Mouse (Mus musculus) intestine, embryonic 14.5 days (tissue): Measurements from ENCODE around the gene Ankrd39. TPM values are rescaled to one million over a fixed set of nuclear protein-coding genes. Genes with fewer than 3 reads are reported as not detected.

ENCODE experiments used
- ATAC-seq: fragments of 200-750 bp; cut with Nextera tagmentation; replicated peaks from 2 replicates; pipeline ENCODE4 v1.8.0; 2017; ENCODE audit warnings: low read depth, moderate number of reproducible peaks, moderate TSS enrichment, moderate library complexity; ENCODE audit not compliant: low FRiP score, low TSS enrichment
- DNase-seq: peaks from one replicate; pipeline ENCODE4 v3.0.0-alpha.2; 2018; ENCODE audit warnings: low spot score
- H3K27ac ChIP-seq: fragments of 300-500 bp; sonication (generic); 2 replicates; pipeline ENCODE4 v1.5.1; 2014; ENCODE audit warnings: low read depth, mild to moderate bottlenecking, control low read depth
- H3K27me3 ChIP-seq: fragments of 300-500 bp; sonication (generic); replicated peaks from 2 replicates; pipeline ENCODE4 v1.6.1; 2014; ENCODE audit warnings: low read length, control low read depth; ENCODE audit not compliant: control insufficient read depth, insufficient read depth
- H3K36me3 ChIP-seq: fragments of 300-500 bp; sonication (generic); 2 replicates; pipeline ENCODE4 v1.6.1; 2014; ENCODE audit warnings: low read length, control low read depth; ENCODE audit not compliant: control insufficient read depth, insufficient read depth
- H3K4me1 ChIP-seq: fragments of 300-500 bp; sonication (generic); replicated peaks from 2 replicates; pipeline ENCODE4 v1.6.1; 2014; ENCODE audit warnings: low read length, control low read depth, mixed read lengths; ENCODE audit not compliant: control insufficient read depth, insufficient read depth
- H3K4me2 ChIP-seq: fragments of 300-500 bp; sonication (generic); 2 replicates; pipeline ENCODE4 v1.6.1; 2014; ENCODE audit warnings: low read length
- H3K4me3 ChIP-seq: fragments of 300-500 bp; sonication (generic); 2 replicates; pipeline ENCODE4 v1.5.1; 2014; ENCODE audit warnings: low read depth, low read length, control low read depth, mixed read lengths
- H3K9ac ChIP-seq: fragments of 300-500 bp; sonication (generic); 2 replicates; pipeline ENCODE4 v1.6.1; 2014; ENCODE audit warnings: mild to moderate bottlenecking, low read length
- H3K9me3 ChIP-seq: fragments of 300-500 bp; sonication (generic); 2 replicates; pipeline ENCODE4 v1.6.1; 2016; ENCODE audit warnings: low read length, control low read depth; ENCODE audit not compliant: control insufficient read depth
- WGBS: fragments of 180-500 bp; shearing (Covaris S2); extraction: QIAGEN DNeasy Blood & Tissue Kit; methylation state at CpG from one replicate; pipeline ENCODE4 v1.1.7; 2014; 5-methylcytosine and 5-hydroxymethylcytosine counted together
- polyA plus RNA-seq: library from polyadenylated mRNA; unstranded; fragments of >200 nt; fragmentation: Nextera tagmentation; extraction: Ambion mirVana; gene quantifications from 2 replicates; pipeline ENCODE4 v1.2.1, GENCODE M21; 2014

The Ankrd39 gene
- polyA plus RNA-seq, 1 experiment from 2014 or later = 25.7 TPM

- no peaks in the 10 kb centered on the region for H3K9me3 ChIP-seq
- whole genome bisulfite sequencing = under 1% methylated on average over 73 of the region's 126 CpGs
- H3K4me3 ChIP-seq = peak overlapping the region; percentile 96
- peak; percentile 63 for ATAC-seq
- no peaks in the 10 kb centered on the region for H3K27me3 ChIP-seq
- H3K36me3 ChIP-seq = peaks cover 7% of the 10 kb centered on the region
- DNase-seq = peak; percentile 77
- H3K27ac ChIP-seq = peak overlapping the region; percentile 96
- H3K4me1 ChIP-seq = peaks cover 14% of the 10 kb centered on the region
- H3K9ac ChIP-seq = peak overlapping the region; percentile 74
- H3K4me2 ChIP-seq = peak overlapping the region; percentile 91
These were observed 34.9 kb downstream of the Ankrd39 start for GRCm38 (mm10) chr1:36512089-36512965.

DNA sequence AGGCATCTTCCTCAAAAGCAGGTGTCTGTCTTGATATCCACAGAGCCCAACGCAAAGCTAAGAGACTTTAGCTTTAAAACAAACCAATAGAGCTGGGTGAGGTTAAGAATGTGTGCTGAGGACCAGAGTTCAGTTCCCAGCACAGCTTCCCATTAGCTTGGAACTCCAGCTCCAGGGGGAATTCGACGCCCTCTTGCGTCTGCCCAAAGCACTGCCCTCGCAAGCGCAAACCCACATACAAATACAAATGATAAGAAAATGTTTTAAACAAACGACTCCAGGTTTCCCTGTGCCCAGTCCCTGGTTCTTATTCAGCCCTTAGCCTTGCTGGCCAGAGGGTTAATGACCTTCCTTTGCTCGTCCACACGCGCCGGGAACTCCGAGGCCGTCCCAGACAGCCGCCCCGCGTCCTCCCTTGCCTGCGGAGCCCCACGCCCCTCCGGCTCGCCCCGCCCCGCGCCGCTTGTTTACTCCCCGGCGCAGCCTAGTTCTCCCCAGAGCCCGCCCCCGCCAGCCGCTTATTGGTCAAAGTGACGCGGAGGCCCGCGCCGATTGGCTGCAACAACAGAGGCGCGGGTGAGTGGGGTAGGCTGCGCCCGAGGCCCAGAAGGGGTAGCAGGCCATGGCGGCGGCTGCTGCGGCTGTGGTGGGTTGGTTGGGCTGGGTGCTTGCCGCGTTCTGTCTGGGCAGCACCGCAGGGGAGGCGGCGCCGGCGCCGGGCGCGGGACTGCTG lies 35.8 kb downstream of the Ankrd39 start, which contains the start of gene Cnnm3:
Gene Cnnm3 (plus strand): TSS at position 579 of the 733 bp plus-strand sequence.
- H3K4me3 ChIP-seq = peak within 1 kb of the TSS; percentile 96
- ATAC-seq (peak; percentile 98), DNase-seq (peak; percentile 100)
- no peaks in the 10 kb centered on the region for H3K9me3 ChIP-seq
- peaks cover 13% of the 10 kb centered on the region for H3K36me3 ChIP-seq
- WGBS = 2% methylated on average over 47 of the region's 51 CpGs
- no peaks in the 10 kb centered on the region for H3K27me3 ChIP-seq
- H3K9ac ChIP-seq = peak within 1 kb of the TSS; percentile 74
- H3K4me2 ChIP-seq = peak within 1 kb of the TSS; percentile 91
- peak within 1 kb of the TSS; percentile 96 for H3K27ac ChIP-seq
- peaks cover 14% of the 10 kb centered on the region for H3K4me1 ChIP-seq

DNA sequence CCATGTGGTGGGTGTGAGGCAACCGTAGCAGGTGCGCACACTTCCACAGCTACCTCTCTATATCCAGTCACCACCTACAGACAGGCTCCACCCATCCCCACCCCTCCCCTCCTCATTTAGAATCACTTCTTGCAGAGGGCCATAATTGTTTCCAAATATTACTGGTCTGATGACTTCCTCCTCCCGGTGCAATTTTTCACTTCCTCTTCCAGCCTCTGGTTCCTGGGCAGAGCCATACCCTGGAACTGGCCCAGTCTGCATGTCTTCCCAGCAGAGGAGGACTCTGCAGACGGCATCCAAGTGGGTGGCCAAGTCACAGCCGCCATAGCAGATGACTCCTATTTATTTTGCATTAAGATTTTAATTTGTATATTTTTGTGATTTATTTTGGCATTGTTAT lies 39.0 kb downstream of the Ankrd39 start:
- no peak overlapping the region for H3K4me2 ChIP-seq
- 75% methylated on average over 5 of the region's 5 CpGs for WGBS
- no peak for ATAC-seq
- H3K36me3 ChIP-seq = peaks cover 21% of the 10 kb centered on the region; the same call in 1 of the 2 replicates
- H3K27me3 ChIP-seq = no peaks in the 10 kb centered on the region
- DNase-seq = no peak
- H3K27ac ChIP-seq = no peak overlapping the region
- H3K4me1 ChIP-seq = peaks cover 4% of the 10 kb centered on the region
- H3K9me3 ChIP-seq = no peaks in the 10 kb centered on the region
- H3K4me3 ChIP-seq = no peak overlapping the region
- H3K9ac ChIP-seq = no peak overlapping the region

- Histone ChIP-seq H3K27ac (no peak overlapping the region), H3K27me3 (no peaks in the 10 kb centered on the region), H3K4me2 (no peak overlapping the region), H3K4me1 (no peaks in the 10 kb centered on the region), H3K9ac (no peak overlapping the region), H3K4me3 (no peak overlapping the region), H3K9me3 (no peaks in the 10 kb centered on the region), H3K36me3 (peaks cover 41% of the 10 kb centered on the region)
- DNase-seq (peak; percentile 93), ATAC-seq (peak; percentile 26; the same call in 1 of the 2 replicates)
- 11% methylated on average over 3 of the region's 3 CpGs for WGBS
These were observed 46.0 kb downstream of the Ankrd39 start for GRCm38 (mm10) chr1:36501261-36501660.

DNA sequence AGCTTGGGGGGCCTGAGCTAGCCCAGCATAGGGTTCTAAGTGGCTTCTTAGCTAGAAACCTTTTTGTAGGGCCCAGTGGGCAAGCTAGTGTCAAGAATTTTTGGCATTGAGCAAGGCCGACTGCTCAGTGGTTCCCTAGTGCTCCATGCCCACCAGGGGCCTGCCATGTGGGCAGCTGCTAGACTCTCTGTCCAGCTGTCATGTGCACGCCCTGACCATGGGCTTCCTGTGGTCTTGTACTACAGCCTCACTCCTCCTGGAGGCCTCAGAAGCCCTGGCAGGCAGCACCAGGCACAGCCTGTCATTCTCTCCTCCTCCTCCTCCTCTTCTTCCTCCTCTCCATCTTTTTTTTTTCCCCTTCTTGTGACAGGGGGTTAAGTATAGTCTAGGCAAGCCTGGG lies 49.9 kb downstream of the Ankrd39 start:
- Histone ChIP-seq H3K4me2 (no peak overlapping the region), H3K4me1 (peaks cover 11% of the 10 kb centered on the region; the same call in 1 of the 2 replicates), H3K27me3 (no peaks in the 10 kb centered on the region), H3K9ac (no peak overlapping the region), H3K4me3 (no peak overlapping the region), H3K9me3 (no peaks in the 10 kb centered on the region), H3K27ac (no peak overlapping the region), H3K36me3 (peaks cover 27% of the 10 kb centered on the region)
- no peak for ATAC-seq
- no peak for DNase-seq
- 79% methylated on average over 2 of the region's 2 CpGs for WGBS

- 43% methylated on average over 2 of the region's 2 CpGs for WGBS
- Histone ChIP-seq H3K36me3 (peaks cover 23% of the 10 kb centered on the region), H3K4me2 (no peak overlapping the region), H3K27ac (no peak overlapping the region), H3K4me3 (no peak overlapping the region), H3K27me3 (no peaks in the 10 kb centered on the region), H3K4me1 (peaks cover 15% of the 10 kb centered on the region; the same call in 1 of the 2 replicates), H3K9ac (no peak overlapping the region), H3K9me3 (no peaks in the 10 kb centered on the region)
- DNase-seq (no peak), ATAC-seq (no peak)
These were observed 50.5 kb downstream of the Ankrd39 start for GRCm38 (mm10) chr1:36496719-36497118.

DNA sequence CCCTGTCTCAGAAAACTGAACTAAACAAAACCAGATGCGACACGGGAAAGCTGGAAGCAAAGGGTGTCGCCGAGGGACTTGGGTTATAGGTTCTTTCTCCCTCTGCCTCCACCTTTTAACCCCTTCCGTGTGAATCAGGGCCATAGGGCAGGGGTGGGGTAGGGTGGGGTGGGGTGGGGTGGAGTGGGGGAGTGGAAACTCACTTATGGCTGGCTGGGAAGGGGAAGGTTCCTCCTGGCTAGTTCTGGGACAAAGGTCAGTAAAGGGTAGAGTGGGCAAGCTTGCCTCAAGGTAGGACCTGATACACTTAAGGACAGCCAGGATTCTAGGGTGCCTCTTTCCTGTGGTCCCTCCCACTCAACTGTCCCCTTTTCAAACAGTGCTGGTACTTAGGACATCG lies 53.9 kb downstream of the Ankrd39 start:
- Histone ChIP-seq H3K4me1 (peaks cover 15% of the 10 kb centered on the region; the same call in 1 of the 2 replicates), H3K36me3 (peaks cover 5% of the 10 kb centered on the region), H3K4me3 (no peak overlapping the region), H3K9me3 (no peaks in the 10 kb centered on the region), H3K9ac (no peak overlapping the region), H3K27ac (no peak overlapping the region), H3K4me2 (no peak overlapping the region), H3K27me3 (no peaks in the 10 kb centered on the region)
- 64% methylated on average over 6 of the region's 6 CpGs for WGBS
- DNase-seq (no peak), ATAC-seq (no peak)

GRCm38 (mm10) chr1:36492416-36493139 lies 54.7 kb downstream of the Ankrd39 start:
- H3K9me3 ChIP-seq = no peaks in the 10 kb centered on the region
- no peaks in the 10 kb centered on the region for H3K36me3 ChIP-seq
- ATAC-seq = peak; percentile 84
- peak; percentile 75 for DNase-seq
- 48% methylated on average over 9 of the region's 9 CpGs for WGBS
- H3K4me3 ChIP-seq = no peak overlapping the region
- H3K9ac ChIP-seq = no peak overlapping the region
- no peaks in the 10 kb centered on the region for H3K27me3 ChIP-seq
- H3K4me1 ChIP-seq = peaks cover 15% of the 10 kb centered on the region; the same call in 1 of the 2 replicates
- H3K27ac ChIP-seq = 0 out of 2 replicates have a peak overlapping the region, but pooled peaks have one; percentile 27
- H3K4me2 ChIP-seq = no peak overlapping the region
